Mouse (Mus musculus) skeletal muscle tissue, adult 2 months (tissue): ENCODE measurements around the gene Tnfrsf21.

Experiments
- DNase-seq: peaks from one replicate; pipeline ENCODE4 v3.0.0-alpha.2; 2012; ENCODE audit warnings: low read depth, low spot score

The Tnfrsf21 gene

GRCm38 (mm10) chr17:43076801-43077493, 60.6 kb downstream of the Tnfrsf21 start:
- DNase-seq, result peak; percentile 90

DNA sequence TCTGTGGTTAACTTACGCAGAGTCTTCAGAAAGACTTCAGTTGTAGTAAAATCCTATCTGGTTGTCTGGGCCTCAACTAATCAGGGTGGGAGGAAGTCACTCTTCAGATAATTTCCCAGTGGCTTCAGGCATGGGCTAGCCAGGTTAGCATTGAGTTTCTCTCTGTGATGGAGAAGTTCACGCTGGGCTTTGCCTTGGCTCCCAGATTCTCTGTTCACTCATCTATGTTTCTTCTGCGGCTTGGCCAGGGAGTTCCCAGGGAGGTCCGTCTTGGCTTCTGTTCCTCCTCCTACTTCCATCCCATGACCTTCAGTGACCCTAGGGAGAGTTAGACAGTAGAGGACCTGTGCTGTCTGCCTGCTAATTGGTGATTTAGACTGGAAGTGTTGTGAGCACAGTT, 61.2 kb downstream of the Tnfrsf21 start:
- DNase-seq, result no peak

GRCm38 (mm10) chr17:43081225-43081624, 64.9 kb downstream of the Tnfrsf21 start:
- no peak for DNase-seq

DNA sequence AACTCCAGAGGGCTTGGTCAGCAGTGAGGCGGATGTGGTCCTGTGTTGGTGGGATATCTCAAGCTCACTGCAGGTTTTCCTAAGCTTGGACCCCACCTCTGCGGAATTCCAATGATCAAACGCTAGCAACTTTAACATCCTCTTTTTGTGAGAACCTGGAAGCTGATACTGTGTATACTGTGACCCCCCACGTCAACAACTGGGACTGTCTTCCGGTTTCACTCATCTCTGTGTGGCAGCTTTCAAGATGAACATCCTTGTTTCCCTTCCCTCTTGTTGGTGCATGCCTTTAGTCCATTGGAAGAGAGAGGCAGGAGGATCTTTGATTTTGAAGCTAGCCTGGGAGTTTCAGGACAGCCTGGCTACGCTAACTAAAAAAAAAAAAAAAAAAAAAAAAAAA, 73.1 kb downstream of the Tnfrsf21 start:
- no peak for DNase-seq

- DNase-seq, result no peak
These were observed 74.8 kb downstream of the Tnfrsf21 start for GRCm38 (mm10) chr17:43090948-43091724.

GRCm38 (mm10) chr17:43092280-43092995, 76.1 kb downstream of the Tnfrsf21 start:
- no peak for DNase-seq

DNA sequence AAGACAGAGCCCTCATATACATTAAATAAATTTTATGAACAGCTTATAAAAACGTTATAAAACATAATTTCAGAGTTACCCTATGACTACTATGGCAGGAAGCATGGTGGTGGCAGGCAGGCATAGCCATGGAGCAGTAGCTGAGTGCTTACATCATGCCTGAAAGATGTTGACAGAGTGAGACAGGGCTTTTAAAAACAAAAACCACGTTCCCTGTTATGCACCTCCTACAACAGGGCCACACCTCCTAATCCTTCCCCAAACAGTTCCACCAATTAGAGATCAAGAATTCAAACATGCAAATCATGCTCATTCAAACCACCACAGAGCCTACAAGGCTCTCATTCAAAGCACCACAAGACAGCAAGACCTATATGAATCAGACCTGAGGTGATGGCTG, 77.9 kb downstream of the Tnfrsf21 start:
- DNase-seq, result no peak

DNA sequence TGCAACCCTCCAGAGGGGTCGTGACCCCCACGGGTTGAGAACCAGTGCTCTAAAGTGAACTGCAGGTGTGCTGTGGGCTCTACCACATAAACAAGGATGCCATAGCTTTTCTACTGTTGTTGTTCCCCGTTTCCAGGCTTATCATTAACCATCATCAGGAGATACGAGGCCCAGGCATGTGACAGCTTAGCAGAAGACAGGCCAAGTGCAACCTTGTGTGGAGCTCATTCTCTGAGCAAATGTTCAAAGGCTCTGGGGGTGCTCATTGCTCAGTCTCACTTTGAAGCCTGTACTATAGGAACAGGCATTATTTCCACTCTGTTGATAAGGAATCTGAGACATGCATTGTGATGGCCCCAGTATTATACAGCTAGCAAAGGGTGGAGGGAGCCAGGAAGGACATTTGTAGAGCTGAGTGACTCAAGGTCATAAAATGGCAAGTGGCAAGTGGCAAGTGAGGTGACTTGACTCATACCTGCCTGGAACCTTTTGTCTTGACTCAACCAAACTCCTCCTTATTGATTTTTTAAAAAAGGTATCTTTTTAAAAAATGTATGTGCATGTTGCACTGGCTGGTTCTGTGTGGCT, 80.8 kb downstream of the Tnfrsf21 start:
- no peak for DNase-seq

- no peak for DNase-seq
These were observed 89.8 kb downstream of the Tnfrsf21 start for GRCm38 (mm10) chr17:43106108-43106507.

DNA sequence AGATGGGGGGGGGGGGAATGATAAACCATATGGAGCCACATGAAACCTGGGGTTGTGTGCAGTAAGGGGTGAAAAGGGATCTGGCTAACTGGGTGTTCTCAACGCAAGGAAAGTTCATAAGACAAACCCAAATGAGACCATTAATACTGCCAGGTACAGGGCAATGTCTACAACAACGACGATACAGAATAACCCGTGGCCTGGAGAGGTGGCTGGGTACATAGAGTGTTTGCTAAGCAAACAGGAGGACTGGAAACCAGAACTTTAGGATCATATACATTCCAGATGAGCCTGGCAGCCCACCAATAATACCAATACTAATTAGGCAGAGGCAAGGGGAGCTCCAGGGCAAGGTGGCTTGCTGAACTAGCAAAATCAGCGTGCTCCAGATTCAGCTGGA, 91.0 kb downstream of the Tnfrsf21 start:
- no peak for DNase-seq

GRCm38 (mm10) chr17:43109501-43109900, 93.1 kb downstream of the Tnfrsf21 start:
- DNase-seq, result no peak

DNA sequence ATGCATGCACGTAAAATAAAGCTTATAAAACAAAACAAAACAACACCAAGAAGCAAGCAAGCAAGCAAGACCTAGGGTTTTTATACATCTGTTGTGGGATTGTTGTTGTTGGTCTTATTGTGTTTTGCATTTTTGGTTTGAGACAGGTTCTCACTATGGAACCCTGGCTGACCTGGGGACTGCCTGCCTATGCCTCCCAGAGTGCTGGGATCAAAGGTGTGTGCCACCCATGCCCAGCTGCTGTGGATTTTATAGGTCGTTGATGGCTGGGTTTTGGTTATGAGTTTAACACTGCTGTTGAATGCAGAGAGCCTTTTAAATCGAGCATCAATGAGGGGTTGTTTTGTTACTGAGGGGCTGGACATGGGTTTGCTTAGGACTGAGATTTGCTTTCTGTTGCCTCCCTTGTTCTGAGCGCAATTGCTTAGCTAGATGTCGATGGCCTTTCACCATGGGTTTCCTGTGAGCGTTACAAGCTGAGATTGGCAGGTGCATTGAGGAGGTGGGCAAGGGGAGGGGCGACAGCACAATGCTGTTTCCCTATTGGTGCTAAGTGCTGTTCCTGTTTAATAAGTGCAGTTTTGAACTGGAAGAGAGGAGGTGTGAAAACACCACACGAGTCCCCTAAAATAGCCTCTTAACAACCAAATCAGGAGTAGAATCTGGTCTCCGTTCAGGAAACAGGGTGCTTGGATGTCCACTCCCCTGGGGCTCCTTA, 94.0 kb downstream of the Tnfrsf21 start:
- no peak for DNase-seq

DNA sequence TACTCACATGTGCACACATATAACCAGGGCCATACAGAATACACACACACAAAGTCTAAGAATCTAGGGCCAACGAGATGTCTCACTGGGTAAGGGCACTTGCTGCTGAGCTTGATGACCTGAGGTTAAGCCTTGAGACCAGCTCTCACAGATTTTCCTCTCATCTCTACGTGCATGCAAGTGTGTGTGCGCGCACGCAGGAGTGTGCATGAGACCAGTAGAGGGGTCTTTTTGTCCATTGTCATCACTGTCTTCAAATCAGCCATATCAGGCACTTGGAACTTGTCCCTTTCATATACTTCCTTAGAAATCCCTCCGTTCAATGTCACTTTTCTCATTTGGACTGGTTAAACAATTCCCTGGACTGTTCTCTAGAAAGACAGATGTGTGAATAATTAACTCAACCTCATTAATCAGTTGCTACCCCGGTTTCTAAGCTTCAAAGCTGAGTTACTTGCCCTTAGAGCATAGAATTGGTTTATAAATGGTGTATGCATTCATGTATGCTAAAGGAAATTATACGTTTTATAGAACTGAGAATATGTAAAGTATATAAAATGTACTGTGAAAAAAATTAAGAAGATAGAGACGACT, 97.1 kb downstream of the Tnfrsf21 start:
- no peak for DNase-seq

GRCm38 (mm10) chr17:43114086-43114581, 97.8 kb downstream of the Tnfrsf21 start:
- no peak for DNase-seq

- DNase-seq, result no peak
These were observed 98.6 kb downstream of the Tnfrsf21 start for GRCm38 (mm10) chr17:43114926-43115325.

DNA sequence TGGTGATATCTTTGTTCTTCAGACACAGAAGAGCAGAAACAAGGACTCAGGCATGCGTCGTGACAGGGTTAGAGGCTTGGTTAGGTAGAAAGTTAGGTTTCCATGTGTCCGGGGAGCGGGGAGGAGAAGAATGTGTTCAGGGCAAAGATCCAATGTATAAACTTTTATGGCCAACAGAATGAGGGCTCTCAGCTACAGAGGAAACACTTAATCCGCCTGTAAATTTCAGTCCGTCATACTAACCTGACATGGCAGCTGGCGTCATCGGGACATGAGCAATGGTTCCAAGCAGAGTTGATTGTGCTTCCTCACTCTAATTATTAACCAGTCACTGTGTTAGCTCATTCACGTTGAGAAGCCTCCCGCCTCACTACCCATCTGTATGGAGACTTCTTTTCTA, 100.4 kb downstream of the Tnfrsf21 start:
- no peak for DNase-seq

DNA sequence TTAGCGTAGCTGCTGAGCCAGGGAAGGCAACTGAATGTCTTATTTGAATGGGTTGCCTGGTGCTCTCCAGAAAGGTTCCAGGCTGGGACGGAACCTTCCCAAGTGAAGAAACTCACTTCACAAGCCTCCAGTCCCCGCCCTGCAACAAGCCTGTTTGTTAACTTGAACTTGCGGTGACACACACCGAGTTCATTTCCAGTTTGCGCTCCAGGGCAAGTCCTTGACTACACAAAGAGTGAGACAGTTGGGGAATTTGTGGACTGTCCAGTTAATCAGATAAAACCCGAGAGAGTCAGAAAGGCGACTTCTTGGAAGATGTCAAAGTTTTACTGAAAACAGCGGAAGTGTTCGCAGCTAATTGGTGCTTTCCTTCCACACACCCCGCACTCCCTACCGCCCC, 103.1 kb downstream of the Tnfrsf21 start:
- DNase-seq, result no peak

DNA sequence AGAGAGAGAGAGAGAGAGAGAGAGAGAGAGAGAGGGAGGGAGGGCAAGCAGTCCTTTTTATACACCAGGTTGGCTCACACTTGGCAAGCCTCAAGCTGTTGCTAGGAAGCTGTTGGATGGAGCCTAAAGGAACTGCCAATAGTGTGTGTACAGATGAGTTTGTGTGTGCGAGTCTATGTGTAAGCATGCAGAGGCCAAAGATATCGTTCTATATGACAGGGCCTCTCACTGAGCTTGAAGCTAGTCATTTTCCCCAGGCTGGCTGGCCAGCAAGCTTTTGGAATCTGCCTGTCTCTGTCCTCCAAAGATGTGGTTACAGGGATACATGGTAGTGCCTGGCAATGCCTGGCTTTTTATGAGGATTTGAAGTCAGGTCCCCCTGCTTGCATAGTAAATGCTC, 104.7 kb downstream of the Tnfrsf21 start:
- DNase-seq, result no peak

GRCm38 (mm10) chr17:43128305-43128704, 112.0 kb downstream of the Tnfrsf21 start:
- no peak for DNase-seq

- DNase-seq, result no peak
These were observed 112.7 kb downstream of the Tnfrsf21 start for GRCm38 (mm10) chr17:43128908-43129533.
